8 mouse cellular contexts compared by ENCODE assay signal in the genomic region with DNA sequence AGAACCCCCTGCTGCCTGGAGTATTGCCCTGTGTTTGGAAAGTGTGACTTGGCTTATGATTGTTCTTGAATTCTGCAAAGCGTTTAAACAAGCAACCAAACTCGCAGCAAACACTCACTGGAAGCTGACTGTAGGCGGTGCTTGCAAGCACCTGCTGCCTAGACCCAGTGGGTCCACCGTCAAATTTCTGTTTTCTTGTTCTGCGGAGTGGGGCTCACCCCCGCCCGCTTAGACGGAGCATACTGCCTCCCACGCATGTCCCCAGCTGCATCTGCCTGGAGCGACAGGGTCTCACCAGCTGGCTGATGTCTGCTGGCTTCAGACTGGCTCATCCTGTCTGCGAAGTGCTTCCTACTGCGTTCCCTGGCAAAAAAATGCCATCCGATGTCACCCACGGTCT. TPM values are rescaled to one million over a fixed set of nuclear protein-coding genes. Genes with fewer than 3 reads are reported as not detected.
DNase-seq lines count a peak whose midpoint lies in the region; ATAC-seq and TF ChIP-seq lines count a peak whose summit lies in the region.

No protein-coding gene starts in this region.

- intact Hi-C loops in heart, postnatal 10 days (cut with DNase I), result loop anchor here (5.0 kb wide), 1 partner anchor 42 kb away; no protein-coding TSS in a partner anchor

- WGBS in embryonic facial prominence, embryonic 12.5 days, result 16% methylated on average over 14 of the region's 14 CpGs
- WGBS in limb, embryonic 15.5 days, result 8% methylated on average over 14 of the region's 14 CpGs

- ATAC-seq in embryonic facial prominence, embryonic 12.5 days (ENCODE audit: insufficient number of reproducible peaks, insufficient read depth, low FRiP score, low TSS enrichment), result no peak
- no peak for ATAC-seq in limb, embryonic 15.5 days (ENCODE audit: insufficient number of reproducible peaks, low FRiP score, low TSS enrichment, low read depth)

- H3ac ChIP-seq in myocyte (ENCODE audit: control insufficient read depth, insufficient read length), result no peak overlapping the region

- no peak overlapping the region for H3K27ac ChIP-seq in embryonic facial prominence, embryonic 12.5 days
- peak overlapping the region; percentile 66 for H3K27ac ChIP-seq in limb, embryonic 15.5 days

- H3K4me1 ChIP-seq in embryonic facial prominence, embryonic 12.5 days, result peaks cover 25% of the 10 kb centered on the region
- H3K4me1 ChIP-seq in limb, embryonic 15.5 days, result peaks cover 36% of the 10 kb centered on the region

- peak; percentile 6 to 46 for DNase-seq in adrenal gland, adult (ENCODE audit: inconsistent age in 2 of 2, low spot score in 1 of 2)
- no peak for DNase-seq in adrenal gland, adult 8-10 months
- DNase-seq in heart, postnatal 10 days, result peak; percentile 63 to 67
- peak; percentile 69 for DNase-seq in kidney, postnatal 14 days
- peak; percentile 87 to 93 for DNase-seq in thymus, adult 18-20 months

- no peak overlapping the region for H3K9ac ChIP-seq in embryonic facial prominence, embryonic 12.5 days
- no peak overlapping the region for H3K9ac ChIP-seq in limb, embryonic 15.5 days

- H3K79me2 ChIP-seq in myocyte (ENCODE audit: control insufficient read depth, insufficient read depth), result no peaks in the 10 kb centered on the region

- no peaks in the 10 kb centered on the region for H3K36me3 ChIP-seq in embryonic facial prominence, embryonic 12.5 days
- no peaks in the 10 kb centered on the region for H3K36me3 ChIP-seq in limb, embryonic 15.5 days
- no peaks in the 10 kb centered on the region for H3K36me3 ChIP-seq in myocyte (ENCODE audit: control insufficient read depth, insufficient read depth)

- H3K9me3 ChIP-seq in embryonic facial prominence, embryonic 12.5 days, result no peaks in the 10 kb centered on the region
- H3K9me3 ChIP-seq in limb, embryonic 15.5 days, result no peaks in the 10 kb centered on the region

- peak overlapping the region; percentile 57 for H3K4me2 ChIP-seq in embryonic facial prominence, embryonic 12.5 days (replicated peaks)
- peak overlapping the region; percentile 59 for H3K4me2 ChIP-seq in limb, embryonic 15.5 days
- H3K4me2 ChIP-seq in myocyte (ENCODE audit: low read depth), result peak overlapping the region; percentile 37

- 0 out of 2 replicates have a peak overlapping the region, but pooled peaks have one; percentile 12 for H3K4me3 ChIP-seq in embryonic facial prominence, embryonic 12.5 days
- H3K4me3 ChIP-seq in limb, embryonic 15.5 days, result no peak overlapping the region
- no peak overlapping the region for H3K4me3 ChIP-seq in myocyte

- H3K27me3 ChIP-seq in embryonic facial prominence, embryonic 12.5 days, result peaks cover 6% of the 10 kb centered on the region
- H3K27me3 ChIP-seq in limb, embryonic 15.5 days, result peaks cover 8% of the 10 kb centered on the region; the same call in 1 of the 2 replicates
- H3K27me3 ChIP-seq in myocyte (ENCODE audit: control insufficient read depth, insufficient read depth, insufficient read length), result no peaks in the 10 kb centered on the region

- TF ChIP-seq POLR2A in myocyte (IDR thresholded peaks at IDR 0.05; ENCODE audit: insufficient read length, low read depth), result peak; percentile 23

TF ChIP-seq in myocyte, 11 proteins besides CTCF, POLR2A, EP300 and RAD21:
- no peak for TF ChIP-seq REST (IDR thresholded peaks at IDR 0.05; ENCODE audit: insufficient read depth, insufficient read length)
- peak; percentile 27 for TF ChIP-seq TCF3 (IDR thresholded peaks at IDR 0.05; ENCODE audit: insufficient read length, low read depth)
- no peak for TF ChIP-seq POLR2AphosphoS2 (IDR thresholded peaks at IDR 0.05; ENCODE audit: insufficient read length, low read depth)
- TF ChIP-seq TCF12 (IDR thresholded peaks at IDR 0.05; ENCODE audit: insufficient read depth, poor library complexity, severe bottlenecking), result peak; percentile 38
- TF ChIP-seq E2F4 (IDR thresholded peaks at IDR 0.05; ENCODE audit: insufficient read depth), result no peak
- peak in 2 of 3 experiments; percentile 83 to 94 for TF ChIP-seq MYOD1 (IDR thresholded peaks at IDR 0.05; ENCODE audit: control insufficient read depth in 1 of 3, insufficient read length in 2 of 3, low read depth in 2 of 3)
- peak in 2 of 3 experiments; percentile 83 to 84 for TF ChIP-seq MYOG (IDR thresholded peaks at IDR 0.05; ENCODE audit: control insufficient read depth in 1 of 3, insufficient read depth in 1 of 3, insufficient read length in 2 of 3, low read depth in 2 of 3)

RNA-seq across cellular contexts. Expression of a gene that starts 0.5 kb away (rescaled TPM):
- total RNA-seq in adrenal gland, adult 8-10 months (2022), result under 1 TPM in 1 of 4 experiments, not detected in 3; 0.59 TPM
- polyA plus RNA-seq in embryonic facial prominence, embryonic 12.5 days (2016; fragmentation: Nextera tagmentation; extraction: Ambion mirVana), result not detected in 2 replicates
- total RNA-seq in heart, postnatal 10 days (2021), result not detected
- polyA plus RNA-seq in limb, embryonic 15.5 days (2015; fragmentation: Nextera tagmentation; extraction: Ambion mirVana), result 0.23 TPM in 1 of 2 replicates, not detected in the other
- polyA plus RNA-seq in myocyte (2012; fragmentation: generic; extraction: Trizol), result 0.22 TPM

RNA-seq across cellular contexts. Expression of a gene that starts 9.1 kb away (rescaled TPM):
- total RNA-seq in adrenal gland, adult 8-10 months (2022), result under 1 TPM; 0.12 to 0.17 (median 0.15) TPM
- polyA plus RNA-seq in embryonic facial prominence, embryonic 12.5 days (2016; fragmentation: Nextera tagmentation; extraction: Ambion mirVana), result 1.4 and 2.3 TPM in 2 replicates
- total RNA-seq in heart, postnatal 10 days (2021), result under 1 TPM; 0.17 to 0.55 TPM
- polyA plus RNA-seq in limb, embryonic 15.5 days (2015; fragmentation: Nextera tagmentation; extraction: Ambion mirVana), result 0.96 and 1.9 TPM in 2 replicates
- 0.79 TPM for polyA plus RNA-seq in myocyte (2012; fragmentation: generic; extraction: Trizol)
